Mouse (Mus musculus) heart, adult 2 months (tissue): ENCODE measurements around the gene Ssna1. TPM values are rescaled to one million over a fixed set of nuclear protein-coding genes. Genes with fewer than 3 reads are reported as not detected.
A peak's percentile ranks its signal among the peaks of the same experiment; 100 is the strongest.

Experiments used
- DNase-seq, 2 experiments: peaks; one replicate each; pipeline ENCODE4 v3.0.0; 2021
- H3K27ac ChIP-seq: fragments of 200-600 bp; 2 replicates; pipeline ENCODE4 v1.8.1; 2022
- H3K27me3 ChIP-seq: fragments of 200-500 bp; 2 replicates; pipeline ENCODE4 v1.6.1; 2012; ENCODE audit warnings: mild to moderate bottlenecking, low read length, inconsistent platforms, mixed read lengths; ENCODE audit not compliant: control insufficient read depth, insufficient read depth
- H3K36me3 ChIP-seq: fragments of 200-500 bp; 2 replicates; pipeline ENCODE4 v1.6.1; 2012; ENCODE audit warnings: low read length, inconsistent platforms; ENCODE audit not compliant: control insufficient read depth, insufficient read depth
- H3K4me1 ChIP-seq: fragments of 200-500 bp; 2 replicates; pipeline ENCODE4 v1.6.1; 2011; ENCODE audit warnings: low read length; ENCODE audit not compliant: control insufficient read depth, insufficient read depth
- H3K4me3 ChIP-seq: fragments of 200-600 bp; 2 replicates; pipeline ENCODE4 v1.8.1; 2022
- H3K79me2 ChIP-seq: fragments of 200-500 bp; replicated peaks from 2 replicates; pipeline ENCODE4 v1.6.1; 2012; ENCODE audit warnings: mild to moderate bottlenecking, inconsistent platforms, low read length, moderate library complexity, mixed read lengths; ENCODE audit not compliant: control insufficient read depth, insufficient read depth
- H3K9ac ChIP-seq: fragments of 200-500 bp; 2 replicates; pipeline ENCODE4 v1.6.1; 2012; ENCODE audit warnings: low read depth, mild to moderate bottlenecking, control low read depth, inconsistent platforms, low read length, mixed read lengths
- CTCF ChIP-seq: fragments of 200-600 bp; IDR thresholded peaks from 2 replicates; pipeline ENCODE4 v1.8.1; 2022; ENCODE audit warnings: antibody characterized with exemption, mild to moderate bottlenecking, moderate library complexity
- EP300 ChIP-seq: fragments of 200-500 bp; IDR thresholded peaks from 2 replicates; pipeline ENCODE4 v1.6.1; 2011; ENCODE audit warnings: low read depth, low read length, control low read depth; ENCODE audit not compliant: insufficient read depth
- POLR2A ChIP-seq: fragments of 200-500 bp; IDR thresholded peaks from 2 replicates; pipeline ENCODE4 v1.6.1; 2011; ENCODE audit warnings: mild to moderate bottlenecking, low read depth, low read length, control low read depth; ENCODE audit not compliant: insufficient read depth
- WGBS: fragments of 180-500 bp; shearing (Covaris S2); methylation state at CpG from one replicate; pipeline ENCODE4 v1.1.7; 2018; 5-methylcytosine and 5-hydroxymethylcytosine counted together
- intact Hi-C: fragments of 180-260 bp; cut with DNase I; formaldehyde crosslinking; loops from one replicate; pipeline ENCODE4 v1.15.1; 2025
- polyA plus RNA-seq: library from polyadenylated mRNA; depleted of rRNA; stranded (reverse); fragments of >200 nt; gene quantifications from 2 replicates; pipeline ENCODE4 v1.2.3, GENCODE M21; 2012
- total RNA-seq, 2 experiments: library from RNA; stranded (reverse); gene quantifications; 2 replicates each; pipeline ENCODE4 v1.2.3; 2021

Gene Ssna1
- total and polyA plus RNA-seq, 3 experiments: 33.1 to 41.5 (median 39.7) TPM

GRCm38 (mm10) chr2:25303452-25303851 is 31.2 kb upstream of the Ssna1 start:
- no peaks in the 10 kb centered on the region for H3K36me3 ChIP-seq
- intact Hi-C loops: no loop called here
- WGBS: 60% methylated on average over 3 of the region's 3 CpGs
- DNase-seq: no peak
- TF ChIP-seq POLR2A (no peak), EP300 (no peak), CTCF (no peak)
- no peak overlapping the region for H3K4me3 ChIP-seq
- H3K79me2 ChIP-seq: no peaks in the 10 kb centered on the region
- H3K9ac ChIP-seq: no peak overlapping the region
- H3K27me3 ChIP-seq: peaks cover 5% of the 10 kb centered on the region
- H3K27ac ChIP-seq: no peak overlapping the region
- H3K4me1 ChIP-seq: no peaks in the 10 kb centered on the region

DNA sequence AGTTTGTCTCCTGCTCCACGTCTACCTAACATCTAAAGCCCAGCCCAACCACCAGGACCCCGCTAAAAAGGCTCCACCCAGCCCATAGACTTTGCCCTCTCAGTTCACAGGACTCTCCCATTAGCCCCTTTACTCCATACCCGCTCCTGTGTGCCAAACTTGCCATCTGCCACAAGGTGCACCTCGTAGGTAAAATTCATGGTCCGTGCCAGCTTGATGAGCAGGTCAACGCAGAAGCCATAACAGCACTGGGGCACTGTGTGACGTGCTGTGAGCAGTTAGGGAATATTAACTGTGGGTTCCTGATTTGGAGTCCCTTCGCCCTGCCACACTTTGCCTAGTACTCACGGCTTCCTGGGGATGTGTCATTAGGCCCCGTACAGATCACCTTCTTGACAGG is 25.8 kb upstream of the Ssna1 start:
- no peak for TF ChIP-seq POLR2A
- TF ChIP-seq EP300: no peak
- TF ChIP-seq CTCF: no peak
- no peak for DNase-seq
- H3K36me3 ChIP-seq: no peaks in the 10 kb centered on the region
- H3K79me2 ChIP-seq: no peaks in the 10 kb centered on the region
- H3K27ac ChIP-seq: no peak overlapping the region
- 78% methylated on average over 10 of the region's 10 CpGs for WGBS
- intact Hi-C loops: no loop called here
- no peak overlapping the region for H3K4me3 ChIP-seq
- no peak overlapping the region for H3K9ac ChIP-seq
- peaks cover 1% of the 10 kb centered on the region; the same call in 1 of the 2 replicates for H3K27me3 ChIP-seq
- no peaks in the 10 kb centered on the region for H3K4me1 ChIP-seq

DNA sequence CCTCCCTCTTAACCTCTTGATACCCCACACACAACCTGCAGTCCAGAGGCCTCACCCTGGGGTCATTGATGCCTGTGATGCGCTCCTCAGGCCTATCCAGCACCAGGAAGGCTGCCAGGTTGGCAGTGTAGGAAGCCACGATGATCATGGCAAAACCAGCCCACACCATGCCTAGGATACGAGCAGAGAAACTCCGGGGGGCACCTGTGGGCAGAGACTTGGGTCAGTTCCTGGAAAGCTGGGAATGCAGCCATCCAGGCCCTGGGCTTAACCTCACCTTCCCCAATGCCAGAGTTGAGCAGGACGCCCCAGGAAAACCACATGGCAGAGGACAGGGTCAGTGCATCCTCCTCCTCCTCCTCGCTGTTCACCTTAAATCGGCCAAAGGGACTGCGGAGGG is 24.9 kb upstream of the Ssna1 start:
- DNase-seq: no peak
- H3K27me3 ChIP-seq: peaks cover 1% of the 10 kb centered on the region; the same call in 1 of the 2 replicates

DNA sequence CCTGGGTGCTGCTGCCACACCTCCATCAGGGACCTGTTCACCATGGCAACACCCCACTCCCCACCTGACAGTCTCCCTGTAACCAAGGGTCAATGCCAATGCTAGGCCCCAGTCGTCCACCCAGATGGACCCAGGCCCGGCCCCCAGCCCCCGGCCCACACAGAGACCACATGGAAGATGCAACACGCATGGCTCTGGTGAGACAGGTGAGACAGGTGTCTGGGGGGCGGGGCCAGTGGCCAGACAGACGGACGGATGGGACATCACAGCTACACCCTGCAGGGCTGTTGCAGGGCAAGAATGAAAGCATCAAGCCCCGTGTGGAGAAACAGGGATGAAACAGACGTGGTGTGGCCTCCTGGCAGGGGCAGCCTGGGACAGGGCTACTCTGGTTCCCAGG is 21.5 kb upstream of the Ssna1 start:
- Histone ChIP-seq H3K36me3 (no peaks in the 10 kb centered on the region), H3K4me1 (peaks cover 2% of the 10 kb centered on the region; the same call in 1 of the 2 replicates), H3K4me3 (no peak overlapping the region), H3K79me2 (no peaks in the 10 kb centered on the region), H3K27me3 (peaks cover 8% of the 10 kb centered on the region), H3K27ac (no peak overlapping the region), H3K9ac (no peak overlapping the region)
- no peak for TF ChIP-seq EP300
- TF ChIP-seq CTCF: no peak
- TF ChIP-seq POLR2A: no peak
- intact Hi-C loops: loop anchor here (2.0 kb wide), 2 partner anchors 15 to 35 kb away; no protein-coding TSS in a partner anchor
- 71% methylated on average over 9 of the region's 9 CpGs for WGBS
- DNase-seq: no peak

More for the DNA sequence above, 24.9 kb upstream of the Ssna1 start:
- Histone ChIP-seq H3K4me1 (peaks cover 2% of the 10 kb centered on the region; the same call in 1 of the 2 replicates), H3K9ac (no peak overlapping the region), H3K27ac (no peak overlapping the region), H3K79me2 (no peaks in the 10 kb centered on the region), H3K4me3 (no peak overlapping the region), H3K36me3 (no peaks in the 10 kb centered on the region)
- TF ChIP-seq EP300 (no peak), CTCF (no peak), POLR2A (no peak)
- WGBS: 74% methylated on average over 8 of the region's 8 CpGs
- intact Hi-C loops: no loop called here

GRCm38 (mm10) chr2:25292856-25293255 is 20.6 kb upstream of the Ssna1 start:
- WGBS: 5% methylated on average over 1 of the region's 1 CpGs
- Histone ChIP-seq H3K4me1 (peaks cover 2% of the 10 kb centered on the region; the same call in 1 of the 2 replicates), H3K36me3 (no peaks in the 10 kb centered on the region), H3K9ac (peak overlapping the region; percentile 62), H3K79me2 (no peaks in the 10 kb centered on the region), H3K27me3 (peaks cover 8% of the 10 kb centered on the region), H3K4me3 (peak overlapping the region; percentile 51), H3K27ac (peak overlapping the region; percentile 51; the same call in 1 of the 2 replicates)
- DNase-seq: peak; percentile 75 to 86
- no peak for TF ChIP-seq POLR2A
- no peak; the same call in 1 of the 2 replicates for TF ChIP-seq CTCF
- 0 out of 2 replicates have a peak, but pooled peaks have one; percentile 28 for TF ChIP-seq EP300
- intact Hi-C loops: loop anchor here (2.0 kb wide), 2 partner anchors 14 to 34 kb away; no protein-coding TSS in a partner anchor

- 2% methylated on average over 43 of the region's 43 CpGs for WGBS
- DNase-seq: peak; percentile 50 to 62
- H3K9ac ChIP-seq: peak overlapping the region; percentile 62
Observed at GRCm38 (mm10) chr2:25292054-25292544, 19.9 kb upstream of the Ssna1 start.

More at GRCm38 (mm10) chr2:25292054-25292544, 19.9 kb upstream of the Ssna1 start:
- TF ChIP-seq CTCF (no peak), EP300 (no peak), POLR2A (no peak)
- no peaks in the 10 kb centered on the region for H3K79me2 ChIP-seq
- peaks cover 8% of the 10 kb centered on the region for H3K27me3 ChIP-seq
- intact Hi-C loops: loop anchor here (2.0 kb wide), 2 partner anchors 13 to 33 kb away; no protein-coding TSS in a partner anchor
- peak overlapping the region; percentile 51 for H3K4me3 ChIP-seq
- H3K4me1 ChIP-seq: peaks cover 4% of the 10 kb centered on the region
- no peaks in the 10 kb centered on the region for H3K36me3 ChIP-seq
- H3K27ac ChIP-seq: peak overlapping the region; percentile 51; the same call in 1 of the 2 replicates
